Mouse (Mus musculus) mouse trophoblast stem cell (cell line): ENCODE measurements around the gene Rbks.

ENCODE experiments used
- in situ Hi-C, 2 experiments: fragments of 300-500 bp; cut with MseI, MboI; formaldehyde crosslinking; loops; 2 replicates in 1 of 2; 3 replicates in 1 of 2; pipeline ENCODE4 v1.15.1; 2025

The Rbks gene

GRCm38 (mm10) chr5:31696971-31697643 lies at the start of gene Rbks:
TSS of gene Rbks (minus strand) at chr5:31697627.
- in situ Hi-C loops, result no loop called here

DNA sequence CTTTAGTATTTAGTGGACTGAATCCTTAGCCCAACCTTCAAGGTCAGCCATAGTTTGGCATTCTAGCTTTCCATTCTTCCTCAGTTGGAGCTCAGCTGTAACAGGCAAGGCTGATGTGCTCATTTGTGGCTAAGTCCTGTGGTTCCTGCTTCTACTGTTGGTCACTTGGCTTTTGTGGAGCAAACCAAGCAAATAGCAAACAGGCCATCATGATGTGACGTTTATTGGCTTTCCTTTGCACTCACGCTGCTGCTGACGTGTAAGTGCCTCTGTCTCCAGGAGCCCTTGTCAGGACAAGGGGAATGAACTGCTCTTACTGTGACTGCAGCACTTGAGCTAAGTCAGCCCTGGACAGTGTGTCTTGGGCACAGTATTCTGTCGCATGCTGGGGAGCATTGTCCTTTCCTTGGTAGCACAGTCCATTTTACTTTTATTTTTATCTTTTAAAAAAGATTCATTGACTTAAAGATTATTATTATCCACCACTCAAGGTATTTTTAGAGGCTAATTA lies 45.1 kb upstream of the Rbks start:
- in situ Hi-C loops, result no loop called here

GRCm38 (mm10) chr5:31741931-31742330 lies 44.5 kb upstream of the Rbks start:
- in situ Hi-C loops, result no loop called here

- in situ Hi-C loops, result no loop called here
Observed at GRCm38 (mm10) chr5:31732644-31733338, 35.4 kb upstream of the Rbks start.

DNA sequence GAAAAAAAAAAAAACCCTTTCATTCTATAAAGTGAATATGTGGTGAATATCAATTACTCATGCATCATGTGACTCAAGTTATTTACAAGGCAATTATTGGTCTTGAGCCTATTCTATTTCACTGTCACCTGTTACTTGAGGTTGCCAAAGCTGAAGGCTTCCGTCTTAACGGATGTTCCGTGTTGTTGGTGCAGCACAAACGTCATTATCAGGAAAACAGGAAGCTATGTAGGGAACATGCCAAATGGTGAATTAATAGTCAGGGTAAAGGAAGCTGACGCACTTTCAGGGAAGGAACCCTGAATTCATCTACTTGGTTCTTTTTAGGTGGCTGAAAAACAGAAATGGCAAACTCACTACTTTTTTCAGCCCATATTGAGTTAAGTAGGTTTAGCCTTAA lies 30.0 kb upstream of the Rbks start:
- in situ Hi-C loops, result no loop called here

- in situ Hi-C loops, result no loop called here
Observed at GRCm38 (mm10) chr5:31725885-31726284, 28.5 kb upstream of the Rbks start.

- in situ Hi-C loops, result no loop called here
Observed at GRCm38 (mm10) chr5:31724519-31724918, 27.1 kb upstream of the Rbks start.

DNA sequence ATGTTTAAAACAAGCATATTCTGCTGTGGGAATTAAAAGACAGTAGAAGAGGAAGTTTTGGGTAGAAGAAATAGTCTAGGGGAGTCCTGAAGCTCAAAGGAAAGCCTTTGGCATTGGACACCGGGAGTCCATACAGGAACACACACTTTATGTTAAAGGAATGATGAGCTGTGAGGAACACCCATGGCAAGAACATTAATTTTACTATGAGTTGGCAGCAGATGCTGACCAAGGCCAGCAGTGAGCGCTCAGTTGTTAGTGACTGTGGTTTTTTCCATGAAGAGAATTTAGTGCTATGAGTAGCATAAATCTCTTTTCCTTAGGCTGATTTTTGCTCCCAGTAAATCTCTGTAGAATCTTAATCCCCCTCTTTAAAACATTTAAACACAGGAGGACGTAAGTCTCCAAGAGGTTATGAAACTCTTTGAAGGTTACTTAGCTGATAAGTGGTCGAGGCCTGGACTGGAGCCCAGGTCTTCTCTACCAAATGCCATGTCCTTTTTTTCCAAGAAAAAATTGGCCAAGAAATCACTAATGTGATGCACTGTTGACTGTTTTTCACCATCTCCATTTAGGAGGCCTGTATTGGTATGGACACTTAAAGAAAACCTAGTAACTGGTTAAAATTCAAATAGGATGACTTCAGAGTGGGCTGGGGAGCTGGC lies 18.2 kb upstream of the Rbks start:
- in situ Hi-C loops, result no loop called here

- in situ Hi-C loops, result no loop called here
Observed at GRCm38 (mm10) chr5:31713841-31714264, 16.4 kb upstream of the Rbks start.

DNA sequence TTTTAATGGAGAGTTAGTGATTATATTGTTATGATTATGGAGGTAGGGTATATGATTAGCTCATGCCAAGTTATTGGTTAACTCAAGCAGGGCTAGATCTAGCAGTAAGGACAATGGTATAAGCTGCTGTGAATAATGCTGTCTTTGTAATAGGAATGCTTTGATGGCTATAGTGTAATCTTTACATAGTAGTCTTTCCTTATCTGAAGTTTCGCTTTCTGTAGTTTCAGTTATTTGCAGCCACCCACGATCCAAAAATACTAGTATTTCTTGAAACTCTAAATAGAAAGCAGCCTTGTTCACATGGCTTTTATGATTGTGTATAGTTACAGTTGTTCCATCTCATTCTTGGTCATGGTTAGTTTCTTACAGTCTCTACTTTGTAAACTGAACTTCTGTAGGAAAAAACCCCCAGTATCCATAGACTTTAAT lies 15.9 kb upstream of the Rbks start:
- in situ Hi-C loops, result no loop called here

GRCm38 (mm10) chr5:31709389-31709788 lies 12.0 kb upstream of the Rbks start:
- in situ Hi-C loops, result no loop called here

- in situ Hi-C loops, result no loop called here
Observed at GRCm38 (mm10) chr5:31706826-31707225, 9.4 kb upstream of the Rbks start.

DNA sequence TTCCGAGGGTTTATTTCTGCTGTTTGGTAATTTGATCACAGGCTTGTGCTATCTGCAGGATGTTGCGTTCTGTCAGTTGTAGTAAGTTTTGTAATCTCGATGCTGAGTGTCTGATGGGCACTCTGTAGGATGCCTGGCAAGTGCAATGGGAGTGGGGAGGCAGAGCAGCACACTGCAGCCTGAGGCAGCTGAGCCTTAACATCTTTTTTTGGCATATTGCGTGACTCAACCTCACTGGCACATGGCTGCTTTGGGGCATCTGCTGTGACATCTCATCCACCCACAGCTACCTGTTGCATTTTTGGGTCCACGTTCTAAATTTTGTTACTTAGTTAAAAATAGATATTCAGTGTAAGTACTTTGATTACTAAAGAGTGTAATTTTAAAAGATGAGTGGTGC lies 7.5 kb upstream of the Rbks start:
- in situ Hi-C loops, result no loop called here

GRCm38 (mm10) chr5:31699397-31699796 lies 2.0 kb upstream of the Rbks start:
- in situ Hi-C loops, result no loop called here

DNA sequence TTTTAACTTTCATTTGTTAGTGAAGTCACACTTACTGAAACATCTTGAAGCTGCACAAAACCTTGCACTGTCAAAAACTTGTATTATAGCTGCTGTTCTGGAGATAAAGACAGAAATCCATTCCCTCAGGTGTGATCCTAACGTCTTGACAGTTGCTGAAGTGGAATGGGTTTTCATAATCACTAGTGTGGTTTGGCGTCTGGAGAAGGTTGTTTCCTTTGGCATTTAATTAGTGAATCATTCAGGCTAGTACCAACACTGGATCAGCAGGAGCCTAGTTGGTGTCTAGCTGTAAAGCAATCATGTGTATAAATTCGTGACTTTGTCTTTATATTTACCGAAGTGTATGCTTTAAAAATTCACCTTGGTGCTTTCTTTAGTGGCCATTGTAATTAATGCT lies 1.5 kb upstream of the Rbks start:
- in situ Hi-C loops, result no loop called here

DNA sequence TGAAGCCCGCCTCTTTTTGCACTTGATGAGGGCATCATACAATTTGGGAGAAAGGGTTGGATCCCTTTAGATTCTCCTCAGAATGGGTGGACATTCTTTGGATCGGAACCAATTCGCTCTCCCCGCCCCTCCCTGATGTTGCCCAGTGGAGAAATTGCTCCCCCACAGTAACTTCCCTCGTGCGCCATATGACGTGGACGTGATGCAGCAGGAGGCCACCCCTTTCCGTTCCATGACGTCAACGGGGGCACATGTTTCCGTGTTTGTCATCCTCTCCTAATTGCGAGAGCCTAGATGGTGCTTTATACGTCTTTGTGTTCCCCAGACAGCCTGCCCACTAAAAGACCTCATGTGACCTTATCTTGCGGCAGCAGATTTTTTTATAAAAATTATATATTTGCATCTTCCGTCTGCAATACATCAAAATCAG lies 885 bp upstream of the Rbks start:
- in situ Hi-C loops, result no loop called here

GRCm38 (mm10) chr5:31697644-31698296 lies 343 bp upstream of the Rbks start, which contains the start of gene Babam2:
TSS of gene Babam2 (plus strand) at chr5:31697684.
- in situ Hi-C loops, result no loop called here

DNA sequence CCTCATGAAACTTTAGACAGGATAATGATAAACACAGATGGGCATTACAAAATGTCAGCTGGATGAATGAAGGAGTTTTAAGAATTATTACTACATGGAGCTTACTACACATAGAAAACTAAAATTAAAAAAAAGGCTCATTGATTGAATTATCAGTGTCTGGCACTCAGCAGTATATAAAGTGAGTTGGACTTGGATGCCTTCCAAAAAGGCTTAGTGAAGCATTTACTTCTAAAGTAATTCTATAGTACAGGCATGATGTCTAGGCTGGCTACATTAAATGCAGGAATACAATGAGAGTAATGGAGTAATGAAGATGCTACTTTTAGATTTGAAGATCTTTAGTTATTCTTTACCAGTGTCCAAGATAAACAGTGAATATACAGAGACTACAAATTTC lies 4.2 kb downstream of the Rbks start:
- in situ Hi-C loops, result no loop called here

DNA sequence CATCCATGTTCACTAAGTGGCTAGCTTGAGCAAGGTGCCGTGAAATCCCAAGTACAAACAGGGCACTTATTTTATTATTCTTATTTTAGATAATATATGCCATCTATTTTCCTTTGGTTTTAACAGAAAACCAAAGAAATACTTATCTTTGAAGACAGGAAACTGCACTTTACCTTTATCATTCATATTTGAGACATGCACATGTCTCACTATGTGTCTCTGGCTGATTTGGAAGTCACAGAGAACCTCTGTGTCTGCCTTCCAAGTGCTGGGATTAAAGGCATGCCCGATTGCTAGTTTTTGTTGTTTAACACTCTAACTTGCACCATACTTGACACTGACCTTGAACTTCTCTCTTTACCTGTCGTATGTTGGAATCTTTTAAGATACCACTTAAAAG lies 9.5 kb downstream of the Rbks start:
- in situ Hi-C loops, result no loop called here

- in situ Hi-C loops, result no loop called here
Observed at GRCm38 (mm10) chr5:31686040-31686439, 11.4 kb downstream of the Rbks start.

DNA sequence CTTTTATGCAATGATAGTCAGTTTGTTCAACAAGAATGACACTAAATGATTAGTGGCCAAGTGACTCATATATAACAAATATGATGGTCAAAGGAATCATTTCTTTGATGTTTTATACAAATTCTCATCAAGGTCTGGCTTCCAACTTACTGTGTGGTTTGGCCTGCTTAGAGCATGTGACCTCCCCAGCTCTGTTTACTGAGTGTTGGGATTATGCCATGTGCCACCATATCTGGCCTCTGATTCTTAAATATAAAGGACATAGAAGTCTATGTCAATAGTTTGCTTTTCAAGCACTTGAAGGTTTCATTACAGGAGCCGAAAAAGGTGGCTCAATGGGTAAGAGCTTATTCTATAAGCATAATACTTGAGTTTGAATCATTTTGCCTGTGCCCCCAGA lies 15.1 kb downstream of the Rbks start:
- in situ Hi-C loops, result no loop called here

DNA sequence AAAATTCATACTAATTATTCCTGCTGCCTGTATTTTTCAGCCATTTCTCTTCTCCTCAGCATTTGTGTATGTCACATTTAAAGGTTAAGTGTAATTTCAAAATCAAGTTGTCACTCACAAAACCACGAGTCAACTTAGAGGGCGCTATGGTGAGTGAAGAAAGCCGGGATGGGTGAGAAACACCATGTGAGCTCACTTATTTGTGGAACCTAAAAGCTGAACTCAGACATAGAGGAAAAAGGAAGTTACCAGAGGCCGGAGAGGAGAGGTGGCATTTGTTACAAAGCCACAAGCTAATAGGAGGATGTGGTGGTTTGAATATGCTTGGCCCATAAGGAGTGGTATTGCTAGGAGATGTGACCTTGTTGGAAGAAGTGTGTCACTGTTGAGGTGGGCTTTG lies 17.2 kb downstream of the Rbks start:
- in situ Hi-C loops, result no loop called here
